Mouse (Mus musculus) embryonic fibroblast, embryonic 13.5 days (primary cell): ENCODE results near the gene Fto.

ENCODE experiments used
- CTCF ChIP-seq: IDR thresholded peaks from 2 replicates; pipeline ENCODE4 v1.5.1; 2011; ENCODE audit warnings: mild to moderate bottlenecking, control low read depth, low read length, moderate library complexity, borderline replicate concordance; ENCODE audit not compliant: insufficient read depth
- POLR2A ChIP-seq: IDR thresholded peaks from 2 replicates; pipeline ENCODE4 v1.6.1; 2011; ENCODE audit warnings: low read depth, mild to moderate bottlenecking, control low read depth, low read length, moderate library complexity

DNA sequence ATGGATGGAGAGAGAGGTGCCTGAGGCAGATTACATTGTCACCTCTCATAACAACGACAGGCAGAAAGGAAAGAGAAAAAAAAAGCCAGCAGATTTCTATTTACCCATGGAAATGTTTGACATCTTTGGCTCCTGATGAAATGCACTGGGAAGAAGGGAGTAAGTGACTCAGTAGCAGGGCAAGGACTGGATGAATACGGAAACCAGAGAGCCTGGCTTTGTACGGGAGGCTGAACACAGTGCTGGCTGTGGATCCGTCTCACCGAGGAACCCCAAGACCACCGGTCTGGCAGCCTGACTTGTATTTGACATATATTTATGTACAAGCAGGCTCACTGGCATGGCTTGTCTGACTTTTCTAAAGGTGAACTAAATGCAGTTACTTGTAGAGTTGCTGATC, 34.3 kb downstream of the Fto start:
- TF ChIP-seq CTCF = no peak
- no peak for TF ChIP-seq POLR2A
